Mouse (Mus musculus): ENCODE measurements around the gene Cdc40.

DNA sequence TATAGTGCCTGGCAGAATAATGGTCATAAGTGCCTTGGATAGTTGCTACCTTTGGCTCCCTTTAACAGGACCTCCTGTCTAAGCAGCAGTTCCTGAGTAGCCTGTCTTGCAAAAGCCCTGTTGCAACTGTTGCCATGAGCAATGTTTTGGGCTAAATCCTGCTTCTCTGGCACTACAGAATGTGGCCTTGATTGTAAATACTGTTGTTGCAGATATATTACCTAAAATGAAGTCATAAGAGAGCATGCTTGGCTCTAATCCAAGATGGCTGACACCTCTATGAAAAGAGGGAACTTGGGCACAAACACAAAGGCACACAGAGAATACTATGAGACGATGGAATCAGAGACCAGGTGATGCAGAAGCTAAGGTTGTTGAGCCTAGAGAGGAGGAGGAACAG is 77.9 kb downstream of the Cdc40 start:
- TF ChIP-seq POLR2A (IDR thresholded peaks at IDR 0.05; ENCODE audit: control insufficient read depth, low read depth, low read length) = no peak
- no peak for TF ChIP-seq CTCF (IDR thresholded peaks at IDR 0.05; ENCODE audit: control insufficient read depth, insufficient read depth, insufficient replicate concordance, low read depth, low read length)
